Mouse (Mus musculus): Measurements from ENCODE around the gene Slc25a53. TPM values are rescaled to one million over a fixed set of nuclear protein-coding genes. Genes with fewer than 3 reads are reported as not detected.

Gene Slc25a53
- polyA plus RNA-seq, 1 experiment from 2014 or later, result 14.4 TPM

- WGBS, result 27% methylated on average over 3 of the region's 3 CpGs
- ATAC-seq (ENCODE audit: insufficient number of reproducible peaks, insufficient read depth, low FRiP score, low read depth), result no peak
- no peak overlapping the region for H3K27ac ChIP-seq (ENCODE audit: low read length)
These were observed 100.1 kb downstream of the Slc25a53 start for GRCm38 (mm10) chrX:136937985-136938384.

More at GRCm38 (mm10) chrX:136937985-136938384, 100.1 kb downstream of the Slc25a53 start:
- Histone ChIP-seq H3K4me2 (replicated peaks; ENCODE audit: low read depth, low read length) (no peak overlapping the region), H3K36me3 (ENCODE audit: control insufficient read depth, insufficient read depth, low read length) (no peaks in the 10 kb centered on the region), H3K4me1 (ENCODE audit: control insufficient read depth, insufficient read depth, low read length) (no peaks in the 10 kb centered on the region), H3K4me3 (ENCODE audit: low read depth, low read length) (no peak overlapping the region), H3K9me3 (ENCODE audit: control insufficient read depth, low read depth, low read length) (no peaks in the 10 kb centered on the region), H3K9ac (replicated peaks; ENCODE audit: low read depth, low read length) (no peak overlapping the region), H3K27me3 (ENCODE audit: control insufficient read depth, insufficient read depth, low read length) (no peaks in the 10 kb centered on the region)

Other genes starting within 250 kb of the Slc25a53 start
- 5.5 and 6.5 TPM in 2 replicates for gene Plp1, start 215.6 kb downstream of the Slc25a53 start, polyA plus RNA-seq (2014; fragmentation: Nextera tagmentation; extraction: Ambion mirVana)
- gene Rab9b, start 169.5 kb downstream of the Slc25a53 start, polyA plus RNA-seq (2014; fragmentation: Nextera tagmentation; extraction: Ambion mirVana), result 0.88 and 0.97 TPM in 2 replicates
- not detected in 2 replicates for gene H2bfm, start 111.0 kb downstream of the Slc25a53 start, polyA plus RNA-seq (2014; fragmentation: Nextera tagmentation; extraction: Ambion mirVana)
- gene Tmsb15b2, start 62.8 kb downstream of the Slc25a53 start, polyA plus RNA-seq (2014; fragmentation: Nextera tagmentation; extraction: Ambion mirVana), result 46.0 and 50.6 TPM in 2 replicates
- gene Tmsb15l, start 61.4 kb downstream of the Slc25a53 start, polyA plus RNA-seq (2014; fragmentation: Nextera tagmentation; extraction: Ambion mirVana), result 4.2 and 5.8 TPM in 2 replicates
- gene Tmsb15b1, start 61.4 kb downstream of the Slc25a53 start, polyA plus RNA-seq (2014; fragmentation: Nextera tagmentation; extraction: Ambion mirVana), result 32.3 and 35.1 TPM in 2 replicates
- gene Zcchc18, start 45.1 kb downstream of the Slc25a53 start, polyA plus RNA-seq (2014; fragmentation: Nextera tagmentation; extraction: Ambion mirVana), result 19.2 and 21.4 TPM in 2 replicates
- 9.9 and 10.6 TPM in 2 replicates for gene Fam199x, start 11.3 kb upstream of the Slc25a53 start, polyA plus RNA-seq (2014; fragmentation: Nextera tagmentation; extraction: Ambion mirVana)
- not detected in 2 replicates for gene Esx1, start 83.8 kb upstream of the Slc25a53 start, polyA plus RNA-seq (2014; fragmentation: Nextera tagmentation; extraction: Ambion mirVana)

Data from stomach, embryonic 14.5 days (tissue).